Mouse (Mus musculus) neural tube, embryonic 11.5 days (tissue): ENCODE data around the gene Il11ra1. TPM values are rescaled to one million over a fixed set of nuclear protein-coding genes. Genes with fewer than 3 reads are reported as not detected.
A peak's percentile ranks its signal among the peaks of the same experiment; 100 is the strongest.
"Not testable (repeated sequence)": the region's sequence is repeated elsewhere in the genome, so short reads cannot be mapped to it uniquely, and the experiment has no call there.

Experiments used
- ATAC-seq: fragments of 200-750 bp; cut with Nextera tagmentation; 2 replicates; pipeline ENCODE4 v1.8.0; 2017; ENCODE audit warnings: moderate number of reproducible peaks, mild to moderate bottlenecking, moderate TSS enrichment, moderate library complexity; ENCODE audit not compliant: insufficient read depth, low FRiP score, low TSS enrichment
- DNase-seq: peaks from one replicate; pipeline ENCODE4 v3.0.0-alpha.2; 2015; ENCODE audit warnings: low spot score
- H3K27ac ChIP-seq: fragments of 300-500 bp; sonication (generic); 2 replicates; pipeline ENCODE4 v1.5.1; 2014; ENCODE audit warnings: low read depth, mild to moderate bottlenecking, low read length
- H3K27me3 ChIP-seq: fragments of 300-500 bp; sonication (generic); 2 replicates; pipeline ENCODE4 v1.6.1; 2014; ENCODE audit warnings: mild to moderate bottlenecking, low read length, mixed read lengths; ENCODE audit not compliant: control insufficient read depth, insufficient read depth
- H3K36me3 ChIP-seq: fragments of 300-500 bp; sonication (generic); 2 replicates; pipeline ENCODE4 v1.6.1; 2014; ENCODE audit warnings: mild to moderate bottlenecking, low read length, moderate library complexity, mixed read lengths; ENCODE audit not compliant: control insufficient read depth, insufficient read depth
- H3K4me1 ChIP-seq: fragments of 300-500 bp; sonication (generic); 2 replicates; pipeline ENCODE4 v1.6.1; 2014; ENCODE audit warnings: low read length, mixed read lengths; ENCODE audit not compliant: control insufficient read depth, insufficient read depth
- H3K4me2 ChIP-seq: fragments of 300-500 bp; sonication (generic); 2 replicates; pipeline ENCODE4 v1.6.1; 2014; ENCODE audit warnings: low read depth, mild to moderate bottlenecking, moderate library complexity
- H3K4me3 ChIP-seq: fragments of 300-500 bp; sonication (generic); 2 replicates; pipeline ENCODE4 v1.5.1; 2014; ENCODE audit warnings: low read depth, low read length
- H3K9ac ChIP-seq: fragments of 300-500 bp; sonication (generic); 2 replicates; pipeline ENCODE4 v1.6.1; 2014; ENCODE audit warnings: mild to moderate bottlenecking, low read length
- H3K9me3 ChIP-seq: fragments of 300-500 bp; sonication (generic); 2 replicates; pipeline ENCODE4 v1.6.1; 2016; ENCODE audit warnings: low read length; ENCODE audit not compliant: control insufficient read depth
- WGBS: fragments of 180-500 bp; shearing (Covaris S2); extraction: QIAGEN DNeasy Blood & Tissue Kit; methylation state at CpG from one replicate; pipeline ENCODE4 v1.1.7; 2014; 5-methylcytosine and 5-hydroxymethylcytosine counted together
- polyA plus RNA-seq: library from polyadenylated mRNA; unstranded; fragments of >200 nt; fragmentation: Nextera tagmentation; extraction: Ambion mirVana; gene quantifications from 2 replicates; pipeline ENCODE4 v1.2.1, GENCODE M21; 2014

Il11ra1 gene
- polyA plus RNA-seq, 1 experiment from 2014 or later, result 65.9 TPM

DNA sequence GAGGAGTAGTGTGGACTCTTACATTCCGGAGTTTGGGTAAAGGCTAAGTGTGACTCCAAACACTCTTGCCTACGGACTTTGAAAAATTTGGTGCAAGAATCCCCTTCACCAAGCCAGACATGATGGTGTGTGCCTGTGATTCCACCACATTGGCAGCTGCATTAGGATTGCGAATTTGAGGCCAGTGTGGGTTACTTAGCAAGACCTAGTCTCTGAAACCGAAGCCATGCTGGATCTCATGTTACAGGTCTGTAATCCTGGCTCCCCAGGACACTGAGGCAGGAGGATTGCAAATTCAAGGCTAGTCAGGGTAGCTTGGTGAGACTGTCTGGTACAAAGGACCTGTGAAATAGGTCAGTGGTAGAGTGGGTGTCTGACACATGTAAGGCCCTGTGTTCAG lies 58.9 kb downstream of the Il11ra1 start:
- no peak for DNase-seq
- H3K9ac ChIP-seq, result no peak overlapping the region
- peaks cover 16% of the 10 kb centered on the region for H3K4me1 ChIP-seq
- no peak overlapping the region for H3K4me3 ChIP-seq
- no peak for ATAC-seq
- no peaks in the 10 kb centered on the region for H3K27me3 ChIP-seq
- no peak overlapping the region for H3K4me2 ChIP-seq
- WGBS, result 91% methylated on average over 4 of the region's 4 CpGs
- no peaks in the 10 kb centered on the region; the same call in 1 of the 2 replicates for H3K36me3 ChIP-seq
- no peaks in the 10 kb centered on the region for H3K9me3 ChIP-seq
- no peak overlapping the region for H3K27ac ChIP-seq

DNA sequence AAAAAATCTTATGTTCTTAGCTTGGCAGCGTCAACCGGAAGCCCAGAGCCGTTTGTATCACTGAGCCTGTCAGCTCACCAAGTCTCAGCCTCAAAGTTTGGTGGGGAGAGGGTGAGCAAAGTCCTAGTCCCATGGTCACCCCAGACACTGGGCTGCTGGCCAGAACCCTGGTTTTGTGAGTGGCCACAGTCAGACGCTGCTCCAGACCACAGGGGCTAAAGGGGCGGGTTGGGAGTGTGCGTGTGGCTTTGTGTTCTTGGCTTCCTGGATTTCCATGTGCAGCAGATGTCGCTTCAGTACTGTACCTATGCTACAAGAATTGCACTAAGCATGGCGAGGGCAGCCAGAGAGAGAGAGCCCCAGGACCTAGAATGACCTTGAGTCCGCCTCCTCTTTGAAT lies 59.4 kb downstream of the Il11ra1 start:
- no peaks in the 10 kb centered on the region for H3K9me3 ChIP-seq
- no peak overlapping the region for H3K9ac ChIP-seq
- no peak overlapping the region for H3K27ac ChIP-seq
- no peak overlapping the region for H3K4me2 ChIP-seq
- 90% methylated on average over 9 of the region's 9 CpGs for WGBS
- DNase-seq (no peak), ATAC-seq (no peak)
- H3K36me3 ChIP-seq, result no peaks in the 10 kb centered on the region; the same call in 1 of the 2 replicates
- no peaks in the 10 kb centered on the region for H3K27me3 ChIP-seq
- H3K4me3 ChIP-seq, result no peak overlapping the region
- H3K4me1 ChIP-seq, result peaks cover 16% of the 10 kb centered on the region

DNA sequence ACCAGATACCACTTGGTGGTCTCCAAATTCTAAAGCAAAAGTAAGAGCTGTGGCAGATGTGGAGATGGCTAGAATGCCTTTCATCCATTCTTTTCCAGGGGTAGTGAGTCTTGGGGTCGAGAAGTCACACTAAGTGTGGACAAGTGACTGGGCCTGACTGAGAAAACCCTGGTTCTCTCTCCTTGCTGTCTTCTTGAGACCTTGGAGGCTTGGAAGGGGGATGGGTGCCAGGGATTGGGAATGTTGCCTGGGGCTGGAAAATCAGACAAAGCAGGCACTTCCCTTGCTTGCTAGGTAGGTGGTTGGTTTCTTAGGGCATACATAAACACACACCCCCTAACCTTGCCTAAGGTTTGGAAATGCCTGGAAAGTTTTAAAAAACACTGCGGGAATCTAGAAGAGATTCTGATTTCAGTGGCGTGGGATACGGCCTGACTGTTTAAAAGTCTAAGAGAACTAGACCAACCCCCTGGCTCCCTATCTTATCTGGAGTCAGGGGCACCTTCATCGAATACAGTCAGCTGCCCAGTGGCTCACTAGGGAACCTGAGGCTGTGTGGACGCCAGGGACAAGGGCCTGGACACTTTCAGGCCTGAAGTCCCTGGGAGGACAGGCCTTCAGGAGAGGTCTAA lies 60.0 kb downstream of the Il11ra1 start:
- ATAC-seq (no peak), DNase-seq (no peak)
- Histone ChIP-seq H3K27me3 (no peaks in the 10 kb centered on the region), H3K4me3 (peak overlapping the region; percentile 40), H3K36me3 (no peaks in the 10 kb centered on the region; the same call in 1 of the 2 replicates), H3K27ac (no peak overlapping the region), H3K9me3 (no peaks in the 10 kb centered on the region), H3K4me2 (peak overlapping the region; percentile 53), H3K9ac (peak overlapping the region; percentile 30), H3K4me1 (peaks cover 16% of the 10 kb centered on the region)
- 41% methylated on average over 6 of the region's 6 CpGs for WGBS

DNA sequence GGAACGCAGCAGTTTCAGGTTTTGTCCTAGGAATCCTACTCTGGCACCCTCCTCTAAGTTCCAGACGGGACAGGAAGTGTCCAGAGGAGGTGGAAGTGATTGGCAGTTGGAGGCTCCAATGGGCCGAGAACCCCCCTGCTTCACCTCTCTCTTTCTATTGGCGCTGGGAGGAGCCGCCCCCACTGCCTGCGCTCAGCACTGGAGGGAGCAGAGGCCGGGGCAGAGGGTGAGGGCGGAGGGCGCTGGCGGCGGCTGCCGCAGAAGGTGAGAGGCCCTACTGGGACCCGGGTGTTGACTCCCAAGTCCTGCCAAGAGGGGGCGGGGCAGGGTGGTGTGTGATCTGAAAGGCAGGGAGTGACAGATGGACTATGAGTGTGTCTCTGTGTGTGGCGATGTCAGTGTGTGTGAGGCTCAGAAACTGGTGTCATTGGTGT lies 60.5 kb downstream of the Il11ra1 start:
- Histone ChIP-seq H3K4me1 (peaks cover 16% of the 10 kb centered on the region), H3K9ac (peak overlapping the region; percentile 45), H3K4me2 (peak overlapping the region; percentile 53), H3K27ac (peak overlapping the region; percentile 27; the same call in 1 of the 2 replicates), H3K27me3 (no peaks in the 10 kb centered on the region), H3K36me3 (no peaks in the 10 kb centered on the region; the same call in 1 of the 2 replicates), H3K4me3 (peak overlapping the region; percentile 40), H3K9me3 (no peaks in the 10 kb centered on the region)
- DNase-seq (peak; percentile 86), ATAC-seq (peak; percentile 89)
- under 1% methylated on average over 15 of the region's 15 CpGs for WGBS

DNA sequence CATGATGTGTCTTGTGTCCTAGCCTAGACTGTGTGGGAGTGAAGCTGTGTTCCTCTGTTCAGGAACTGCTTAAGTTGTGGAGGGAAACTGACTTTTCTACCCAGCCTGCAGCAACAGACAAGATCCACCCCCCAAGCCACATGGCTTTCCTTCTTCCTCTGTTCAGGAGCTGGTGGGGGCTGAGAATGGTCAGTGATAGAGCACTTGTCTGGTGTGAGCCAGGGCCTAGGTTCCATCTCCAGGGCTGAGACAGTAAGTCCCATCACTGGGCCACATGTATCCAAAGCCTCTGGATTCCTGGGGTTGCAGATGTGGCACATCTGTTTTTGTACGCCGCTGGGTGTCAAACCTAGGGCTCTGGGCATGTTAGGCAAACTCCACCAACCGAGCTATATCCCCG lies 61.1 kb downstream of the Il11ra1 start:
- H3K36me3 ChIP-seq, result no peaks in the 10 kb centered on the region; the same call in 1 of the 2 replicates
- H3K4me2 ChIP-seq, result peak overlapping the region; percentile 53
- H3K4me3 ChIP-seq, result peak overlapping the region; percentile 40
- ATAC-seq (no peak; the same call in 1 of the 2 replicates), DNase-seq (no peak)
- no peaks in the 10 kb centered on the region for H3K27me3 ChIP-seq
- 78% methylated on average over 4 of the region's 4 CpGs for WGBS
- peak overlapping the region; percentile 27 for H3K27ac ChIP-seq
- H3K4me1 ChIP-seq, result peaks cover 16% of the 10 kb centered on the region
- H3K9ac ChIP-seq, result peak overlapping the region; percentile 45; the same call in 1 of the 2 replicates
- no peaks in the 10 kb centered on the region for H3K9me3 ChIP-seq

DNA sequence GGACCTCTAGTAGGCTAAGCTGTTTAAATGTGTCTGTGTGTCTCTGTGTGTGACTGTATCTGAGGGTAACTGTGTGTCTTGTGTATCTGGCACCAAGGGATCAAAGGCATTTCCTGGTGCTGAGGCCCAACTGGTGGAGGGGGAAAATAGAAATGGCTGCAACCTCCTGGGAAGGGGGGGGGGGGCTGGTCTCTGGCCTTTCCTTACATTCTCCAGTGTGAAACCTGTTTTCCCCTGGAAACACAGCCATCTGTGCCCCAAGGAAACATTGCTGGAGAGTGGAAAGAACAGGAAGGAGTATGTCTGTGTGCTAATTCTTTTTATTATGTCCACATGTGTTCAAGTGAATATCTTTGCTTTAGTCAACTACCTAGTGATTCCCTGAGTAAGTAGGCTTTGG lies 61.9 kb downstream of the Il11ra1 start:
- ATAC-seq (no peak), DNase-seq (no peak)
- H3K4me1 ChIP-seq, result peaks cover 16% of the 10 kb centered on the region
- H3K9ac ChIP-seq, result no peak overlapping the region
- H3K36me3 ChIP-seq, result no peaks in the 10 kb centered on the region; the same call in 1 of the 2 replicates
- H3K27me3 ChIP-seq, result no peaks in the 10 kb centered on the region
- H3K27ac ChIP-seq, result no peak overlapping the region
- H3K4me2 ChIP-seq, result peak overlapping the region; percentile 53
- H3K4me3 ChIP-seq, result 0 out of 2 replicates have a peak overlapping the region, but pooled peaks have one; percentile 40
- H3K9me3 ChIP-seq, result no peaks in the 10 kb centered on the region

DNA sequence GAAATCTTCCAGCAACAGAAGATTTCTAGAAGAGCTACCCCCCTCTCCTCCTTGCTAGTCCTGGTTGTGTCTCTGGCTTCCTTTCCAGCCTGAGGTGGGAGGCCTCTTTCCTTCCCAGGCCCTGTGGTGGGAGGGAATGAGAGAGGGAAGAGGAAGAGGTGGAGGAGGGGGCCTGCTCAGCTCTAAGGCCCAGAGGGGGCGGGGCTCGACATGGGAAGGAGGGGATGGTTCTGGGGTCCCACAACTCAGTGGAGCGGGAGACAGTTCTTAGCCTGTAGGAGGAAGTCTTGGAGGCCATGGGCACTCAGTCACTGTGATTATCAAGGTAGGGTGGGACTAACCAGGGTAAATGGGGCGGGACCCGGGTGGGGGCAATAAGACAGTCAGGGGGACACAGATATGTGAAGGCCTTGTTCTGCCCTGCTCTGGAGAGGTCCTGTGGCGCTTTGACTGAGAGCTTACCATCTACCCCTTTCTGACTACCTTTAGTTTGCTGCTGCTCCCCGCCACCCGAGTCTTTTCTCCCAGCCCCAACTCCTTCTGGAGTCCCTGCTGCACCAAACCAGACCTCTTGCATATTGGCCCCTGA lies 62.4 kb downstream of the Il11ra1 start:
- no peaks in the 10 kb centered on the region; the same call in 1 of the 2 replicates for H3K36me3 ChIP-seq
- H3K9ac ChIP-seq, result peak overlapping the region; percentile 35
- 37% methylated on average over 8 of the region's 8 CpGs for WGBS
- ATAC-seq, result no peak
- DNase-seq, result peak; percentile 61
- H3K4me3 ChIP-seq, result no peak overlapping the region
- H3K4me2 ChIP-seq, result peak overlapping the region; percentile 53
- no peaks in the 10 kb centered on the region for H3K9me3 ChIP-seq
- H3K4me1 ChIP-seq, result peaks cover 16% of the 10 kb centered on the region
- H3K27ac ChIP-seq, result no peak overlapping the region
- H3K27me3 ChIP-seq, result no peaks in the 10 kb centered on the region

DNA sequence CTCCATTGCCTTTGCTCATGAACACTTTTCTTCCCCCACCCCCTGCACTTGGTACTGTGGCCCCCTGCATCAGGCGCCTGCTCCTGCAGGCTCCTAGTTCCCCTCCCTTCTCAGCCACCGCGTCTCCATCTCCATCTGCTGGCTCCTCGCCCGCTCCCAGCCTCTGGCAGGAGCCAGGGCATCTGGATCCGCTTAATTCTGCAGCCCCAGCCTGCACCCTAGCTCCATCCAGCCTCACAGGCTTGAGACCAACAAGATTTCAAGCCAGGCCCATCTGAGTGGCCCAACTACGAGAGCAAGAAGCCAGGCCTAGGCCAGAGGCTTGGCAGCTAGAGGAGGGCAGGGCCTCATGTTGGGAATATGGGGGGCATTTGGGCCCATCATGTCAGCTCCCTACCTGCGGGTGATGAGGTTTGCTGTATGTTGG lies 62.9 kb downstream of the Il11ra1 start:
- H3K36me3 ChIP-seq, DNase-seq, ATAC-seq, H3K27ac ChIP-seq, H3K4me3 ChIP-seq, H3K9me3 ChIP-seq, H3K27me3 ChIP-seq: not testable (repeated sequence)
- Histone ChIP-seq H3K4me1 (peaks cover 16% of the 10 kb centered on the region), H3K9ac (peak overlapping the region; percentile 35; the same call in 1 of the 2 replicates), H3K4me2 (peak overlapping the region; percentile 53)
- 48% methylated on average over 8 of the region's 8 CpGs for WGBS

DNA sequence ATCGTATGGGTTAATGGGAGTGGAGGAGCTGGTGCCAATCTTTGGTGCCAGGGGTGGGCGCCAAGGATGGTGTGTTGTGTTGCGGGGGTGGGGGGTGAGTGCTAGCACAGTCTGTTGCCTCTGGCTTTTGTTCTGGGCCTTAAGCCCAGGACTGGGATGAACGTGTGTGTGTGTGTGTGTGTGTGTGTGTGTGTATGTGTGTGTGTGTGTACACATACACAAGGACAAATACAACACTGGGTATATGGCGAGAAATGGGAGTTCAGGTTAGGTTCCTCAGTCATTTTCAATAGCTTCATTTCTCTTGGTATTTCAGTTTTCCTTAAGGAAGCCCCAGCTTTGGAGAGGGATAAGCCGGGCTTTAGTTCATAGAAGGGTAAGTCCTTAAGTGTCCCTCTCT lies 63.4 kb downstream of the Il11ra1 start:
- WGBS, result 82% methylated on average over 3 of the region's 6 CpGs
- not testable (repeated sequence) for H3K4me2 ChIP-seq, H3K36me3 ChIP-seq, H3K27me3 ChIP-seq, H3K27ac ChIP-seq, DNase-seq, ATAC-seq, H3K9me3 ChIP-seq, H3K4me3 ChIP-seq, H3K9ac ChIP-seq
- peaks cover 16% of the 10 kb centered on the region for H3K4me1 ChIP-seq
